Mouse (Mus musculus) MEL (cell line): Measurements from ENCODE around the gene Gm9376. TPM values are rescaled to one million over a fixed set of nuclear protein-coding genes. Genes with fewer than 3 reads are reported as not detected.

Experiments
- DNase-seq: peaks from one replicate; pipeline ENCODE4 v3.0.0; 2011; ENCODE audit warnings: low read depth, low spot score
- H3K27ac ChIP-seq: 2 replicates; pipeline ENCODE4 v1.5.1; 2012; ENCODE audit warnings: low read depth, mild to moderate bottlenecking, control low read depth, low read length, moderate library complexity; ENCODE audit not compliant: control insufficient read depth
- H3K27me3 ChIP-seq, 2 experiments: fragments of 150-350 bp in 1 of 2; sonication (generic) in 1 of 2; 2 replicates each; pipeline ENCODE4 v1.6.1; 2012; ENCODE audit warnings: low read length in 2 of 2, mild to moderate bottlenecking in 2 of 2, improper control_type of control experiment in 1 of 2, moderate library complexity in 1 of 2; ENCODE audit not compliant: insufficient read depth in 2 of 2, control insufficient read depth in 1 of 2
- H3K36me3 ChIP-seq, 2 experiments: 2 replicates each; pipeline ENCODE4 v1.6.1; 2012 to 2014; ENCODE audit warnings: low read length in 2 of 2, improper control_type of control experiment in 1 of 2, inconsistent platforms in 1 of 2, mild to moderate bottlenecking in 1 of 2; ENCODE audit not compliant: insufficient read depth in 2 of 2, control insufficient read depth in 1 of 2
- H3K4me1 ChIP-seq, 2 experiments: fragments of 150-350 bp in 1 of 2; sonication (generic) in 1 of 2; 2 replicates each; pipeline ENCODE4 v1.6.1; 2012; ENCODE audit warnings: low read length in 2 of 2, improper control_type of control experiment in 1 of 2, mild to moderate bottlenecking in 1 of 2; ENCODE audit not compliant: insufficient read depth in 2 of 2, control insufficient read depth in 1 of 2
- H3K4me3 ChIP-seq, 2 experiments: fragments of 150-350 bp in 1 of 2; sonication (generic) in 1 of 2; 2 replicates each; pipeline ENCODE4 v1.5.1; 2012; ENCODE audit warnings: low read depth in 2 of 2, low read length in 2 of 2, mild to moderate bottlenecking in 2 of 2, moderate library complexity in 2 of 2, control low read depth in 1 of 2, improper control_type of control experiment in 1 of 2; ENCODE audit not compliant: control insufficient read depth in 1 of 2, insufficient read depth in 1 of 2
- H3K79me2 ChIP-seq: 2 replicates; pipeline ENCODE4 v1.6.1; 2012; ENCODE audit warnings: mild to moderate bottlenecking, low read length, moderate library complexity; ENCODE audit not compliant: control insufficient read depth, poor library complexity, insufficient read depth
- H3K9ac ChIP-seq: 2 replicates; pipeline ENCODE4 v1.6.1; 2012; ENCODE audit warnings: low read depth, mild to moderate bottlenecking, control low read depth, low read length, moderate library complexity; ENCODE audit not compliant: control insufficient read depth, poor library complexity, severe bottlenecking
- H3K9me3 ChIP-seq: fragments of 150-350 bp; sonication (generic); replicated peaks from 2 replicates; pipeline ENCODE4 v1.6.1; 2012; ENCODE audit warnings: mild to moderate bottlenecking, low read length, improper control_type of control experiment, moderate library complexity; ENCODE audit not compliant: insufficient read depth
- BHLHE40 ChIP-seq: IDR thresholded peaks from 2 replicates; pipeline ENCODE4 v1.6.1; 2012; ENCODE audit warnings: low read depth, mild to moderate bottlenecking, inconsistent platforms, low read length, improper control_type of control experiment, borderline replicate concordance
- CHD1 ChIP-seq: IDR thresholded peaks from 2 replicates; pipeline ENCODE4 v1.6.1; 2012; ENCODE audit warnings: low read depth, mild to moderate bottlenecking, inconsistent platforms, low read length, improper control_type of control experiment
- CHD2 ChIP-seq: IDR thresholded peaks from 2 replicates; pipeline ENCODE4 v1.6.1; 2011; ENCODE audit warnings: low read length, improper control_type of control experiment
- E2F4 ChIP-seq: IDR thresholded peaks from 2 replicates; pipeline ENCODE4 v1.6.1; 2011; ENCODE audit warnings: low read depth, low read length, improper control_type of control experiment, borderline replicate concordance
- ETS1 ChIP-seq: IDR thresholded peaks from 2 replicates; pipeline ENCODE4 v1.6.1; 2012; ENCODE audit warnings: low read depth, mild to moderate bottlenecking, inconsistent platforms, low read length, improper control_type of control experiment, moderate library complexity
- GABPA ChIP-seq: IDR thresholded peaks from 2 replicates; pipeline ENCODE4 v1.6.1; 2012; ENCODE audit warnings: low read depth, mild to moderate bottlenecking, inconsistent platforms, low read length, improper control_type of control experiment, moderate library complexity
- HCFC1 ChIP-seq: IDR thresholded peaks from 2 replicates; pipeline ENCODE4 v1.6.1; 2012; ENCODE audit warnings: low read depth, mild to moderate bottlenecking, inconsistent platforms, low read length, improper control_type of control experiment, moderate library complexity
- MAFK ChIP-seq: IDR thresholded peaks from 2 replicates; pipeline ENCODE4 v1.6.1; 2011; ENCODE audit warnings: low read depth, mild to moderate bottlenecking, low read length, improper control_type of control experiment, borderline replicate concordance
- MAX ChIP-seq: IDR thresholded peaks from 2 replicates; pipeline ENCODE4 v1.6.1; 2011; ENCODE audit warnings: low read length, improper control_type of control experiment
- MAZ ChIP-seq: IDR thresholded peaks from 2 replicates; pipeline ENCODE4 v1.6.1; 2012; ENCODE audit warnings: low read depth, mild to moderate bottlenecking, inconsistent platforms, low read length, improper control_type of control experiment
- MXI1 ChIP-seq: IDR thresholded peaks from 2 replicates; pipeline ENCODE4 v1.6.1; 2011; ENCODE audit warnings: mild to moderate bottlenecking, low read depth, low read length, improper control_type of control experiment
- MYB ChIP-seq: IDR thresholded peaks from 2 replicates; pipeline ENCODE4 v1.6.1; 2011; ENCODE audit warnings: mild to moderate bottlenecking, low read depth, low read length, improper control_type of control experiment
- MYC ChIP-seq: IDR thresholded peaks from 2 replicates; pipeline ENCODE4 v1.6.1; 2011; ENCODE audit warnings: low read depth, mild to moderate bottlenecking, low read length, improper control_type of control experiment, moderate library complexity
- NRF1 ChIP-seq: IDR thresholded peaks from 2 replicates; pipeline ENCODE4 v1.6.1; 2014; ENCODE audit warnings: low read depth, mild to moderate bottlenecking, inconsistent platforms, low read length, improper control_type of control experiment, moderate library complexity; ENCODE audit not compliant: poor library complexity, insufficient read depth, severe bottlenecking
- POLR2A ChIP-seq, 2 experiments: IDR thresholded peaks; 2 replicates each; pipeline ENCODE4 v1.6.1; 2011 to 2012; ENCODE audit warnings: low read length in 2 of 2, mild to moderate bottlenecking in 2 of 2, control low read depth in 1 of 2, improper control_type of control experiment in 1 of 2, low read depth in 1 of 2, moderate library complexity in 1 of 2; ENCODE audit not compliant: control insufficient read depth in 1 of 2, insufficient read depth in 1 of 2, poor library complexity in 1 of 2
- POLR2AphosphoS5 ChIP-seq: IDR thresholded peaks from 2 replicates; pipeline ENCODE4 v1.6.1; 2012; ENCODE audit warnings: low read depth, borderline replicate concordance, mild to moderate bottlenecking, inconsistent platforms, low read length, moderate library complexity, mixed read lengths
- RAD21 ChIP-seq: IDR thresholded peaks from 2 replicates; pipeline ENCODE4 v1.6.1; 2011; ENCODE audit warnings: mild to moderate bottlenecking, low read depth, low read length, improper control_type of control experiment
- RCOR1 ChIP-seq: IDR thresholded peaks from 2 replicates; pipeline ENCODE4 v1.6.1; 2012; ENCODE audit warnings: low read depth, mild to moderate bottlenecking, inconsistent platforms, low read length, improper control_type of control experiment
- SIN3A ChIP-seq: IDR thresholded peaks from 2 replicates; pipeline ENCODE4 v1.6.1; 2012; ENCODE audit warnings: low read length, improper control_type of control experiment, inconsistent platforms
- SMC3 ChIP-seq: IDR thresholded peaks from 2 replicates; pipeline ENCODE4 v1.6.1; 2011; ENCODE audit warnings: low read depth, low read length, improper control_type of control experiment
- TAL1 ChIP-seq: IDR thresholded peaks from 2 replicates; pipeline ENCODE4 v1.6.1; 2012; ENCODE audit warnings: mild to moderate bottlenecking, inconsistent platforms, low read length, moderate library complexity, mixed read lengths
- TBP ChIP-seq: IDR thresholded peaks from 2 replicates; pipeline ENCODE4 v1.8.0; 2011; ENCODE audit warnings: low read depth, low read length, improper control_type of control experiment
- UBTF ChIP-seq: IDR thresholded peaks from 2 replicates; pipeline ENCODE4 v1.6.1; 2012; ENCODE audit warnings: low read depth, mild to moderate bottlenecking, inconsistent platforms, low read length, improper control_type of control experiment, moderate library complexity, borderline replicate concordance; ENCODE audit not compliant: insufficient read depth
- USF2 ChIP-seq, 2 experiments: IDR thresholded peaks; 2 replicates each; pipeline ENCODE4 v1.6.1; 2011 to 2012; ENCODE audit warnings: improper control_type of control experiment in 2 of 2, low read length in 2 of 2, borderline replicate concordance in 1 of 2, inconsistent platforms in 1 of 2, low read depth in 1 of 2, mild to moderate bottlenecking in 1 of 2; ENCODE audit not compliant: insufficient read depth in 1 of 2
- ZKSCAN1 ChIP-seq: IDR thresholded peaks from 2 replicates; pipeline ENCODE4 v1.6.1; 2012; ENCODE audit warnings: low read depth, mild to moderate bottlenecking, inconsistent platforms, low read length, improper control_type of control experiment, moderate library complexity
- polyA plus RNA-seq, 2 experiments: library from polyadenylated mRNA; stranded (reverse) in 1 of 2; unstranded in 1 of 2; fragments of >175 nt in 1 of 2; fragments of >200 nt in 1 of 2; gene quantifications; 2 replicates each; pipeline versions ENCODE4 v1.2.1 to v1.2.4; 2012; ENCODE audit warnings: low replicate concordance in 2 of 2, low read depth in 1 of 2; ENCODE audit not compliant: insufficient read length in 2 of 2, insufficient read depth in 1 of 2, missing spikeins in 1 of 2
- total RNA-seq: library from RNA; depleted of rRNA; stranded (reverse); fragments of 300-350 nt; gene quantifications from 2 replicates; pipeline ENCODE4 v1.2.3, GENCODE M21; 2012

The Gm9376 gene
- total and polyA plus RNA-seq, 3 experiments = not detected

DNA sequence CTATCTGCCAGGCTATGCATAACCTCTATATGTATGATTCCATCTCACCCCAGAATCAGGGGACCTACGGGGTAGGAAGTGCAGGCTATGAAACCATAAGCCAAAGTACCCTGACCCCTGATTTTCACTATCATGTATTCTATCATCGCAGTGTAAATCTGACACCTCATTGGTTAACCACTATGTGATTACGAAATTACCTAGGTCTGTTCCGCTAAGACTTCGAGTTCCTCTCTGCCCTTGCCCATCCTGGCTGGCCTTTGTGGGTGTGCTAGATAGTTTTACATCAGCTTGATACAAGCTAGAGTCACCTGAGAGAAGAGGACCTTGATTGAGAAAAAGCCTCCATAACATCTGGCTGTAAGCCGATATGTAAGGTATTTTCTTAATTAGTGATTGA is 23.2 kb downstream of the Gm9376 start:
- DNase-seq = no peak
- no peak overlapping the region for H3K27ac ChIP-seq
- H3K4me3 ChIP-seq = no peak overlapping the region
- H3K9me3 ChIP-seq = no peaks in the 10 kb centered on the region
- no peaks in the 10 kb centered on the region for H3K79me2 ChIP-seq
- no peaks in the 10 kb centered on the region; a peak in 2 of 4 replicates for H3K36me3 ChIP-seq
- H3K4me1 ChIP-seq = peaks cover 0 to 2% of the 10 kb centered on the region in 2 experiments; a peak in 1 of 4 replicates
- no peak for TF ChIP-seq TAL1
- no peak for TF ChIP-seq MAFK
- no peak for TF ChIP-seq NRF1
- TF ChIP-seq SIN3A = no peak
- TF ChIP-seq RAD21 = no peak
- TF ChIP-seq MXI1 = no peak
- no peak for TF ChIP-seq CHD2
- TF ChIP-seq RCOR1 = no peak
- TF ChIP-seq E2F4 = no peak
- no peak for TF ChIP-seq UBTF
- TF ChIP-seq MYB = no peak
- no peak for TF ChIP-seq MYC
- no peak for TF ChIP-seq CHD1
- TF ChIP-seq TBP = no peak
- no peak for TF ChIP-seq GABPA
- no peak for TF ChIP-seq POLR2AphosphoS5
- no peak for TF ChIP-seq HCFC1
- TF ChIP-seq SMC3 = no peak
- TF ChIP-seq BHLHE40 = no peak
- TF ChIP-seq USF2 (IDR thresholded peaks at IDR 0.05; ENCODE audit: borderline replicate concordance in 1 of 2, insufficient read depth in 1 of 2, low read depth in 1 of 2, low read length in 2 of 2) = no peak
- no peaks in the 10 kb centered on the region; a peak in 2 of 4 replicates for H3K27me3 ChIP-seq
- no peak overlapping the region for H3K9ac ChIP-seq

DNA sequence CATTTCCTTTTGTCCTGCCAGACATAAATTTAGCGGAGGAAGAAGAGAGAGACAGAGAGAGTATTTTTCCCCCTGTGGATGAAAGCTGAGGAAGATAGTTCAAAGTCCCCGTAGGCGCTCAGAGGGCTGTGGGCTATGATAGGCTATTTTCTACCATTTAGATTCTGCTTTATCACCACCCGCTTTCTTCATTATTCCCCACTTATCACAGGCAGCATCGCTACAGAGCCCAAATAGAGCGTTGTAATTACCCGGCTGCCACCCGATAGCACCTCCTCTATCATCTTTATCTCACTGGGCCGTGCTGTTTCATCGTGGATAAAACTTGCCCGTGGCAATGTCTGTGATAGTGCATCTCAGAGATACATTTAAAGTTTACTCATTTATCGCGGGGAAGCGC is 35.8 kb downstream of the Gm9376 start:
- H3K27me3 ChIP-seq = no peaks in the 10 kb centered on the region
- H3K79me2 ChIP-seq = no peaks in the 10 kb centered on the region
- TF ChIP-seq E2F4 (no peak), USF2 (IDR thresholded peaks at IDR 0.05; ENCODE audit: borderline replicate concordance in 1 of 2, insufficient read depth in 1 of 2, low read depth in 1 of 2, low read length in 2 of 2) (no peak), MAZ (no peak), RCOR1 (no peak), ZKSCAN1 (no peak), ETS1 (no peak), CHD1 (no peak), MAX (no peak), POLR2A (IDR thresholded peaks at IDR 0.05; ENCODE audit: control insufficient read depth in 1 of 2, insufficient read depth in 1 of 2, low read depth in 1 of 2, low read length in 2 of 2, poor library complexity in 1 of 2) (no peak), HCFC1 (no peak)
- no peaks in the 10 kb centered on the region for H3K4me1 ChIP-seq
- H3K9ac ChIP-seq = no peak overlapping the region
- no peak overlapping the region for H3K4me3 ChIP-seq
- DNase-seq = no peak
- H3K27ac ChIP-seq = no peak overlapping the region
- H3K9me3 ChIP-seq = no peaks in the 10 kb centered on the region
- H3K36me3 ChIP-seq = no peaks in the 10 kb centered on the region
